Mouse (Mus musculus): ENCODE data around the gene Klf17.

DNA sequence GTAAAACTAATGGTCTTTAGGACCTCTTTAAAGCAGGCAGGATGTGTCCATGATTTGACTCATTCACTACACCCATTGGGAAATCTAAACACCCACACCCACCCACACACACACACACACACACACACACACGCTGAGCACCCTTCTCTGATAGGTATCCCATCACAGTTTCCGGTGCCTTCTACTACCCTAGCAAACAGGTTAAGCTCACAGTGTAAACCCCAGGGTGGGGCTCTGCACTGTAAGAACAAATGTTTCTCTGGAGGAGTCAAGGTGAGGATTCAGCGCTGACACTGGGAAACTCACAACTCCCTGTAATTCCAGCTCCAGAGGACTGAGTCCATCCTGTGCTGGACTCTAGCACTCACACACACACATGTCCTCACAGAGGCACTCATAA, 33.5 kb downstream of the Klf17 start:
- TF ChIP-seq NELFE (IDR thresholded peaks at IDR 0.05; ENCODE audit: low read depth, low read length), result no peak
- no peak for TF ChIP-seq POLR2A (IDR thresholded peaks at IDR 0.05; ENCODE audit: low read depth, low read length)
- no peak for TF ChIP-seq GABPA (IDR thresholded peaks at IDR 0.05; ENCODE audit: insufficient replicate concordance, low read depth, low read length)
- no peak for TF ChIP-seq CHD1 (IDR thresholded peaks at IDR 0.05; ENCODE audit: low read depth, low read length)
- TF ChIP-seq MAZ (IDR thresholded peaks at IDR 0.05; ENCODE audit: low read depth, low read length), result no peak
- TF ChIP-seq BHLHE40 (IDR thresholded peaks at IDR 0.05; ENCODE audit: low read depth, low read length), result no peak
- TF ChIP-seq NRF1 (IDR thresholded peaks at IDR 0.05; ENCODE audit: low read depth, low read length), result no peak
- TF ChIP-seq CTCF (conservative IDR thresholded peaks at IDR 0.05 in 1 of 2, IDR thresholded peaks at IDR 0.05 in 1 of 2; ENCODE audit: low read depth in 2 of 2, low read length in 2 of 2), result no peak
- TF ChIP-seq PAX5 (IDR thresholded peaks at IDR 0.05; ENCODE audit: low read length), result no peak
- no peak for TF ChIP-seq E2F4 (IDR thresholded peaks at IDR 0.05; ENCODE audit: insufficient replicate concordance, low read depth, low read length)
- TF ChIP-seq EP300 (IDR thresholded peaks at IDR 0.05; ENCODE audit: low read length), result no peak
- TF ChIP-seq RAD21 (IDR thresholded peaks at IDR 0.05; ENCODE audit: low read depth, low read length), result no peak
- no peak for TF ChIP-seq ZC3H11A (IDR thresholded peaks at IDR 0.05; ENCODE audit: low read depth, low read length)

All from CH12.LX (cell line).